Mouse (Mus musculus) limb, embryonic 12.5 days (tissue): ENCODE results near the gene Sardh. TPM values are rescaled to one million over a fixed set of nuclear protein-coding genes. Genes with fewer than 3 reads are reported as not detected.

Experiments used
- ATAC-seq: fragments of 200-750 bp; cut with Nextera tagmentation; 2 replicates; pipeline ENCODE4 v1.8.0; 2017; ENCODE audit warnings: low read depth, moderate TSS enrichment; ENCODE audit not compliant: insufficient number of reproducible peaks, insufficient read depth, low FRiP score, low TSS enrichment
- H3K27ac ChIP-seq: fragments of 300-500 bp; sonication (generic); 2 replicates; pipeline ENCODE4 v1.5.1; 2016; ENCODE audit warnings: mild to moderate bottlenecking, moderate library complexity
- H3K27me3 ChIP-seq: fragments of 300-500 bp; sonication (generic); 2 replicates; pipeline ENCODE4 v1.6.1; 2016; ENCODE audit warnings: mild to moderate bottlenecking, moderate library complexity
- H3K36me3 ChIP-seq: fragments of 300-500 bp; sonication (generic); 2 replicates; pipeline ENCODE4 v1.6.1; 2016; ENCODE audit warnings: mild to moderate bottlenecking, moderate library complexity
- H3K4me1 ChIP-seq: fragments of 300-500 bp; sonication (generic); replicated peaks from 2 replicates; pipeline ENCODE4 v1.6.1; 2016
- H3K4me2 ChIP-seq: fragments of 300-500 bp; sonication (generic); 2 replicates; pipeline ENCODE4 v1.6.1; 2016; ENCODE audit warnings: mild to moderate bottlenecking, moderate library complexity
- H3K4me3 ChIP-seq: fragments of 300-500 bp; sonication (generic); replicated peaks from 2 replicates; pipeline ENCODE4 v1.5.1; 2016; ENCODE audit warnings: mild to moderate bottlenecking
- H3K9ac ChIP-seq: fragments of 300-500 bp; sonication (generic); replicated peaks from 2 replicates; pipeline ENCODE4 v1.6.1; 2016; ENCODE audit warnings: mild to moderate bottlenecking, moderate library complexity
- H3K9me3 ChIP-seq: fragments of 300-500 bp; sonication (generic); 2 replicates; pipeline ENCODE4 v1.6.1; 2016; ENCODE audit warnings: mild to moderate bottlenecking, moderate library complexity
- WGBS: fragments of 180-500 bp; shearing (Covaris S2); methylation state at CpG from one replicate; pipeline ENCODE4 v1.1.7; 2016; 5-methylcytosine and 5-hydroxymethylcytosine counted together
- polyA plus RNA-seq: library from polyadenylated mRNA; unstranded; fragments of >200 nt; fragmentation: Nextera tagmentation; extraction: Ambion mirVana; gene quantifications from 2 replicates; pipeline ENCODE4 v1.2.1, GENCODE M21; 2016

The Sardh gene
- polyA plus RNA-seq, 1 experiment from 2014 or later, result 6.0 TPM

- WGBS, result 64% methylated on average over 10 of the region's 10 CpGs
- Histone ChIP-seq H3K36me3 (no peaks in the 10 kb centered on the region), H3K9me3 (no peaks in the 10 kb centered on the region), H3K4me1 (peaks cover 39% of the 10 kb centered on the region), H3K4me3 (no peak overlapping the region), H3K9ac (no peak overlapping the region), H3K27ac (no peak overlapping the region), H3K4me2 (no peak overlapping the region), H3K27me3 (no peaks in the 10 kb centered on the region)
- no peak for ATAC-seq
Observed at GRCm38 (mm10) chr2:27205666-27206065, 42.5 kb downstream of the Sardh start.

GRCm38 (mm10) chr2:27200586-27200985, 47.6 kb downstream of the Sardh start:
- no peak overlapping the region for H3K9ac ChIP-seq
- no peak overlapping the region for H3K27ac ChIP-seq

GRCm38 (mm10) chr2:27198551-27199246, 49.4 kb downstream of the Sardh start:
- no peak for ATAC-seq
- Histone ChIP-seq H3K4me1 (peaks cover 11% of the 10 kb centered on the region; the same call in 1 of the 2 replicates), H3K4me2 (no peak overlapping the region), H3K27me3 (no peaks in the 10 kb centered on the region), H3K9me3 (no peaks in the 10 kb centered on the region), H3K9ac (no peak overlapping the region), H3K36me3 (no peaks in the 10 kb centered on the region), H3K4me3 (no peak overlapping the region), H3K27ac (peak overlapping the region; percentile 66)
- WGBS, result 40% methylated on average over 5 of the region's 5 CpGs

More at GRCm38 (mm10) chr2:27200586-27200985, 47.6 kb downstream of the Sardh start:
- Histone ChIP-seq H3K4me3 (no peak overlapping the region), H3K36me3 (no peaks in the 10 kb centered on the region), H3K27me3 (no peaks in the 10 kb centered on the region), H3K4me2 (no peak overlapping the region), H3K9me3 (no peaks in the 10 kb centered on the region), H3K4me1 (peaks cover 11% of the 10 kb centered on the region)
- whole genome bisulfite sequencing, result 77% methylated on average over 1 of the region's 1 CpGs
- ATAC-seq, result no peak

- no peaks in the 10 kb centered on the region for H3K9me3 ChIP-seq
- H3K9ac ChIP-seq, result no peak overlapping the region
- WGBS, result 23% methylated on average over 4 of the region's 4 CpGs
- H3K27ac ChIP-seq, result 0 out of 2 replicates have a peak overlapping the region, but pooled peaks have one; percentile 29
- no peaks in the 10 kb centered on the region for H3K27me3 ChIP-seq
- no peak overlapping the region for H3K4me3 ChIP-seq
- ATAC-seq, result peak; percentile 80
- H3K4me2 ChIP-seq, result no peak overlapping the region
- H3K36me3 ChIP-seq, result no peaks in the 10 kb centered on the region
- peaks cover 36% of the 10 kb centered on the region for H3K4me1 ChIP-seq
Observed at GRCm38 (mm10) chr2:27189994-27190393, 58.1 kb downstream of the Sardh start.

- no peak overlapping the region for H3K4me3 ChIP-seq
- H3K27ac ChIP-seq, result no peak overlapping the region
- no peak overlapping the region for H3K4me2 ChIP-seq
- H3K9me3 ChIP-seq, result no peaks in the 10 kb centered on the region
- H3K27me3 ChIP-seq, result no peaks in the 10 kb centered on the region
- H3K4me1 ChIP-seq, result peaks cover 42% of the 10 kb centered on the region
- no peak for ATAC-seq
- 74% methylated on average over 6 of the region's 6 CpGs for WGBS
- no peak overlapping the region for H3K9ac ChIP-seq
- H3K36me3 ChIP-seq, result no peaks in the 10 kb centered on the region
Observed at GRCm38 (mm10) chr2:27187531-27187930, 60.6 kb downstream of the Sardh start.

GRCm38 (mm10) chr2:27183734-27184133, 64.4 kb downstream of the Sardh start:
- H3K27ac ChIP-seq, result no peak overlapping the region
- H3K36me3 ChIP-seq, result no peaks in the 10 kb centered on the region
- H3K4me2 ChIP-seq, result no peak overlapping the region
- 33% methylated on average over 12 of the region's 12 CpGs for WGBS
- H3K9me3 ChIP-seq, result no peaks in the 10 kb centered on the region
- no peaks in the 10 kb centered on the region for H3K27me3 ChIP-seq
- H3K9ac ChIP-seq, result no peak overlapping the region
- ATAC-seq, result no peak
- H3K4me3 ChIP-seq, result no peak overlapping the region
- peaks cover 21% of the 10 kb centered on the region for H3K4me1 ChIP-seq

- no peak overlapping the region for H3K9ac ChIP-seq
- H3K36me3 ChIP-seq, result no peaks in the 10 kb centered on the region
- 39% methylated on average over 4 of the region's 4 CpGs for WGBS
- H3K4me2 ChIP-seq, result no peak overlapping the region
- H3K27ac ChIP-seq, result no peak overlapping the region
- ATAC-seq, result no peak
- H3K9me3 ChIP-seq, result no peaks in the 10 kb centered on the region
- no peaks in the 10 kb centered on the region for H3K27me3 ChIP-seq
- peaks cover 7% of the 10 kb centered on the region for H3K4me1 ChIP-seq
- H3K4me3 ChIP-seq, result no peak overlapping the region
Observed at GRCm38 (mm10) chr2:27181907-27182306, 66.2 kb downstream of the Sardh start.

- no peak overlapping the region for H3K4me3 ChIP-seq
- H3K27me3 ChIP-seq, result no peaks in the 10 kb centered on the region
- ATAC-seq, result no peak
- no peaks in the 10 kb centered on the region for H3K36me3 ChIP-seq
- 71% methylated on average over 8 of the region's 8 CpGs for WGBS
- no peaks in the 10 kb centered on the region for H3K9me3 ChIP-seq
- H3K27ac ChIP-seq, result no peak overlapping the region
- no peak overlapping the region for H3K4me2 ChIP-seq
- H3K4me1 ChIP-seq, result peaks cover 12% of the 10 kb centered on the region
- no peak overlapping the region for H3K9ac ChIP-seq
Observed at GRCm38 (mm10) chr2:27179101-27179500, 69.0 kb downstream of the Sardh start.

GRCm38 (mm10) chr2:27175696-27176267, 72.4 kb downstream of the Sardh start:
- Histone ChIP-seq H3K4me3 (no peak overlapping the region), H3K9ac (no peak overlapping the region), H3K4me2 (no peak overlapping the region), H3K27me3 (no peaks in the 10 kb centered on the region), H3K27ac (no peak overlapping the region; the same call in 1 of the 2 replicates), H3K36me3 (no peaks in the 10 kb centered on the region), H3K9me3 (no peaks in the 10 kb centered on the region; the same call in 1 of the 2 replicates), H3K4me1 (peaks cover 5% of the 10 kb centered on the region)
- ATAC-seq, result no peak
- WGBS, result 71% methylated on average over 10 of the region's 10 CpGs

GRCm38 (mm10) chr2:27174242-27174641, 73.9 kb downstream of the Sardh start:
- no peak overlapping the region for H3K9ac ChIP-seq
- WGBS, result 79% methylated on average over 2 of the region's 2 CpGs

GRCm38 (mm10) chr2:27166999-27167398, 81.1 kb downstream of the Sardh start:
- H3K4me1 ChIP-seq, result peaks cover 25% of the 10 kb centered on the region
- no peaks in the 10 kb centered on the region; the same call in 1 of the 2 replicates for H3K9me3 ChIP-seq
- no peaks in the 10 kb centered on the region for H3K36me3 ChIP-seq
- H3K4me2 ChIP-seq, result no peak overlapping the region
- no peak for ATAC-seq
- no peaks in the 10 kb centered on the region for H3K27me3 ChIP-seq
- no peak overlapping the region for H3K9ac ChIP-seq
- WGBS, result 19% methylated on average over 2 of the region's 2 CpGs
- H3K27ac ChIP-seq, result peak overlapping the region; percentile 66; the same call in 1 of the 2 replicates
- no peak overlapping the region for H3K4me3 ChIP-seq

More at GRCm38 (mm10) chr2:27174242-27174641, 73.9 kb downstream of the Sardh start:
- Histone ChIP-seq H3K4me1 (peaks cover 5% of the 10 kb centered on the region), H3K4me2 (no peak overlapping the region), H3K4me3 (no peak overlapping the region), H3K27ac (no peak overlapping the region), H3K36me3 (no peaks in the 10 kb centered on the region), H3K9me3 (no peaks in the 10 kb centered on the region; the same call in 1 of the 2 replicates), H3K27me3 (no peaks in the 10 kb centered on the region)
- ATAC-seq, result no peak
